Mouse (Mus musculus): Measurements from ENCODE around the gene Rmdn2.

Gene Rmdn2

GRCm38 (mm10) chr17:79611545-79611944, at the start of gene Rmdn2:
Gene Rmdn2 (plus strand): TSS chr17:79611863.
- no peak for DNase-seq (ENCODE audit: low read depth, low spot score)

DNA sequence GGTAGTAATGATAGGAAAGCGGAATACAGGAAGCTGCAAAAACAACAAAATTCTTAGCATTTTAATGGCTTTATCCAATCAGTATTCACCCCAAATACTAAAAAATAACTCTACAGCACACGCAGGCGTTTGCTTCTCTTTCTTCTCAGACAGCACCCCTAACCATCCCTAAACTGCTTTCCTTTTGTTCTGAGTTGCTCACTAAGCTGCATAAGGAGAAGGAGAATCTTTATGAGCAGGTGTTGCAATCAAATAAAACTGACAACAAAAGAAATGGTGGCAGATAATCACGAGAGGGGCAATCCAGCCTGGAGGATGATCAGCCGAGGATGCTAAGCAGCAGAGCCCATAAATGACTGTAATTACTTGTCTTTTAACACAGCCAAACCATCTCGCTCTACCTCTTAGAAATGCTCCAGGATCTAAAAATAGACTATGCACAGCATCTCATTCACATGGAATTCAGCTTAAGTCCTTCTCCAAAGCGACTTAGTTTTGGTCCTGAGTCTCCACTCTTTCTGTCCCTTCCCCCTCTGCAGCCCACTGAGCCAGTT, 48.5 kb upstream of the Rmdn2 start:
- DNase-seq (ENCODE audit: low read depth, low spot score) = no peak

DNA sequence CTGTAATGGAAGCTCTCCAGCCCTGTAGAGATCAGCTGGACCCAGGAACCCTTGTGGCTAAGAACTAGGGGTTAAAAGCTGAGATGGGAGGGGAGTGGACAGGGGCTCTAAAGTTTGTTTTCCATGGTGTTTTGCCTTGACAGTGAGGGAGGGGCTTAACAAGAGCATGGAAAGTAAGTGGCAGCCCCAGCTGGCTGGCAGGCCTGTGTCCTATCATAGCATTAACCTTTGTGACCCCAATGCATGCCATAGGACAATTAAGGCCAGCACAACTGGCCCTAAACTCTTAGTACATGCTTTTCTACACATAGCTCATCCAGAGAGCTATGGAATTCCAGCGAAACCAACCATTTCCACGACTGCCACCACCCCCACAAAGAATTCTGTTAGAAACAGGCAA, 47.9 kb upstream of the Rmdn2 start:
- no peak for DNase-seq (ENCODE audit: low read depth, low spot score)

- no peak for DNase-seq (ENCODE audit: low read depth, low spot score)
These were observed 46.3 kb upstream of the Rmdn2 start for GRCm38 (mm10) chr17:79565241-79565961.

DNA sequence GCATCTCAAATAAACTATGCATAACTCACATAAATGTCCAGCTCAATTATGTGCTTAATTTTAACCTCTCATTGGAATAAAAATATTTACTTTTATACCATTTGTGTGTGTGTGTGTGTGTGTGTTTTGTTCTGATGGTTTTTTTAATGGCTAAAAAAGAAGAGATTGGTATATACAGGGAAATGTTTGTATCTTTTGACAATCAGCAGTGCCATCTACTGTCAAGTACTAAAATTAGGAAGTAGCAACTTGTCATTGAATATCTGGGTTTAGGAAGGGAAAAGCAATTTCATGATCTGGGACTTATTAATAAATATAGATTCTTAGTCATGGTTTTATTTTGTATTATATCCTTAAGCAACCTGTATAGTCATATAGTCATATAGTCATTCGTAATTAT, 43.3 kb upstream of the Rmdn2 start:
- DNase-seq (ENCODE audit: low read depth, low spot score) = no peak

- DNase-seq (ENCODE audit: low read depth, low spot score) = no peak
These were observed 33.3 kb upstream of the Rmdn2 start for GRCm38 (mm10) chr17:79578328-79578727.

DNA sequence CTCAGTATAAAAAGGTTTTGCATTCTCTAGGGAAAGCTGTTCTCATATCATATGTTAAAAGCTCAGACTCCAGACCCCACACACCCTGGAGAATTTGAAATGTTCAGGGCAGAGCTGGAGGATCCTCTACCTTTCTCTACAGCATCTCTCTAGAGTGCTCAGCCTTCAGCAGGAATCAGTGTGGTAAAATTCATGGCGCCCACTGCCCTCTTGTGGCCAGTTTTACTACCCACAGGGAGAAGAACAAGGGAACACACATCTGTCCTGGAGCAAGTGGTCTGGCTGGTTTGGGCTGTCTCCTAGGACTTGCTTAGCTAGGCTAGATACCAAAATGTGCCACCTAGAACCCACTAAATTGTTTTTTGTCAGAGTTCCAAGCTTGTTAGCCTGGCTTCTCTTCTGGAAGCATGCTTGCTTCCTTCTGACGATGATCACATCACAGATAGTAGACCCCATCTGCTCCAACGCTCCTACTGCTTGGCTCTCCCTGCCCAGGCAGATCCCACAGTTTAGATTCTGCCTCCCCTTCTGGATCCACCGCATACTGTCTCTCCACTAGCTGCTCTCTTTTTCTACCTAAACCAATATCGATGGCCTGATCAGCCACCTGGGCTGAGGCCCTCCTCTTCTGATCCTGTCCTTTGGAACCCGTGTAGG, 31.3 kb upstream of the Rmdn2 start:
- DNase-seq (ENCODE audit: low read depth, low spot score) = peak; percentile 49

GRCm38 (mm10) chr17:79583466-79583865, 28.2 kb upstream of the Rmdn2 start:
- no peak for DNase-seq (ENCODE audit: low read depth, low spot score)

GRCm38 (mm10) chr17:79584246-79584800, 27.3 kb upstream of the Rmdn2 start:
- DNase-seq (ENCODE audit: low read depth, low spot score) = no peak

- no peak for DNase-seq (ENCODE audit: low read depth, low spot score)
These were observed 21.8 kb upstream of the Rmdn2 start for GRCm38 (mm10) chr17:79589913-79590312.

DNA sequence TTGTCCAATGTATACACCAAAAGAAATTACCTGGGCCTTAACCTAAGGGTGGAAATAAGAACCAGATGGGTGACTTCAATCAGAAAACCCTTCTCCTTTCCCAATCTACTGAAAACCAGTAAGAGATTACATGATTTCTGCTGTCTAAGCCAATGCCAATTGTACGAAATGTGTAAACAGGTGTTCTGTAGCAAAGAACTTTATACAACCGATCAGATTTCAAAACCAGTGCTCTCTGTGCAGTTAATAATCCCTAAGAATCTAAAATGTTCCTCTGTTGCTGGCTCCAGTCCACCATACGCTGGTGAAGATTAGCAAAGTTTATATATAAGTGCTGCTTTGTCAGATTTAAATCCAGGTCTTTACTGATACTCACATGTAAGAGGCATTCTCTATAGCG, 15.7 kb upstream of the Rmdn2 start:
- no peak for DNase-seq (ENCODE audit: low read depth, low spot score)

GRCm38 (mm10) chr17:79598151-79598550, 13.5 kb upstream of the Rmdn2 start:
- no peak for DNase-seq (ENCODE audit: low read depth, low spot score)

DNA sequence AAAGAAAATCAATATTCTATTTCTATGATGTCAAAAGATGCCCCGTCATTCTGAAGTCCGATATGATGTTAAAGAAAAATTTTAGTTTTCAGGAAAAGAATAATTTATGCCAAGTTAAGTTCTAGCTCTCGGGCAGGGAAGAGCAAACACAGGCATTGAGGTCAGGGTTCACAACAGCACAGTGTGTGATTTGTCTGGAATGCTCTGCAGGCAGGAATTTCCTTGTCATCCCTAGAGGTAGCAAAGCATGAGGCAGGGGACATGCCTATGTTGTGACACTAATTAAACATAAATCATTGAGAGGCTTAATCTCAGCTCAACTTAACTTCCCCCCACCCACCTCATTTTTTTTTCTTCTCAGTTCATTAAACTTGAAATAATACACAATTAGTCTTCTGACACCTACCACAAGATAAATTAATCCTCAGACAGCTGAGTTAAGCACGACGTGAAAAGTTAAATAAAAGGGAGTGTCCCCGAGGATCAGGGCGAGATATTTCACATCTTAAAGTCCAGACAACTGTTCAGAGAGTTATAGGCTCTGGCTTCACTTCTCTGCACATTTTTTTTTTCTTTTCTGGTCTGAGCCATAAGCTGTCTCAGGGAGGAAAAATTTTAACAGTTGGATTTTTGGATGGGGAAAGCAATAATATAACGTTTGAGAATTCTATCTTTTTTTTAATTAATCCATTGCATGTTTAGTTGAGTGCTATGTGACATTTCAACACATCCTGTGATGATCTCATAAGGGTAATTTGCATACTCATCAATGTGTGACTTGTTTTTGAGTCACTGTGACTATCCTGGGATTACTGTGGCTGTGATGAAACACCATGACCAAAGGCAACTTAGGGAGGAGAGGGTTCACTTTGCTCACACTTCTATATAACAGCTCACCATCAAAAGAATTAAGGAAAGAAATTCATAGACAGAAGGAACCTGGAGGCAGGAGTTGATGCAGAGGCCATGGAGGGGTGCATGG, 12.8 kb upstream of the Rmdn2 start:
- no peak for DNase-seq (ENCODE audit: low read depth, low spot score)

GRCm38 (mm10) chr17:79600108-79600507, 11.6 kb upstream of the Rmdn2 start:
- DNase-seq (ENCODE audit: low read depth, low spot score) = no peak

DNA sequence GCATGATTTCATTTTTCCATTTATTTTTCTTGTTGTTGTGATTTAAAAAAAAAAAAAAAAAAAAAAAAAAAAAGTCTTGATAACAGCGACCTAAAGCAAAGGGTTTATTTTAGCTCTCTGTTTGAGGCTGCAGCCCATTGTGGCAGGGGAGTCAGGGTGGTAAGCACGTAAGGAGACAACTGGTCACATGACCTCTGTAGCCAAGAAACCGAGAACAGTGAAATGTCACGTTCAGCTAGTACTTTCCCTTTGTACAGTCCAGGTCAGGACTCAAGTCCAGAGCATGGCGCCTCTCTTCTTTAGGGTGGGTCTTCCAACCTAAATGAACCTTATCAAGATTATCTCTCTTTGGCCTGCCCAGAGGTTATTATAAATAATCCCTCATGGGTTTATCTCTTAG, 9.3 kb upstream of the Rmdn2 start:
- DNase-seq (ENCODE audit: low read depth, low spot score) = no peak

- DNase-seq (ENCODE audit: low read depth, low spot score) = no peak
These were observed 8.2 kb upstream of the Rmdn2 start for GRCm38 (mm10) chr17:79603427-79603826.

- DNase-seq (ENCODE audit: low read depth, low spot score) = no peak
These were observed 5.9 kb upstream of the Rmdn2 start for GRCm38 (mm10) chr17:79605794-79606193.

DNA sequence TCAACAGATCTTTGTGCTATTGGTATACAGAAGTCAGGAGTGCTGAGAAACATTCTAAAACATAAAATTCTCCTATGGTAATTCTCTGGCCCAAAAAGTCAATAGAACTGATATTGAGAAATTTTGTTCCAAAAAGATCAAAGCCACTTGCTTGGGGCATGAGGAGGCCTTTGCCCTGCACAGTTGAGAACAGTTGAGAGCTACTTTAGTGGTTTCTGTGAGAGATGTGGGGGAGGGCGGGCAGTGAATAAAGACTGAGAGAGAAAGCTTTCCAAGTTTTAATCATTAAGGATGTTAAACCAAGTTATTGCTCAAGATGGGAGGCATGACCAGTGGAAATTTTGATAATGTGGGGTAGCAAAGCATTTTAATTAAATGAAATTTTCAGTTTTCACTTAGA, 2.0 kb upstream of the Rmdn2 start:
- no peak for DNase-seq (ENCODE audit: low read depth, low spot score)

DNA sequence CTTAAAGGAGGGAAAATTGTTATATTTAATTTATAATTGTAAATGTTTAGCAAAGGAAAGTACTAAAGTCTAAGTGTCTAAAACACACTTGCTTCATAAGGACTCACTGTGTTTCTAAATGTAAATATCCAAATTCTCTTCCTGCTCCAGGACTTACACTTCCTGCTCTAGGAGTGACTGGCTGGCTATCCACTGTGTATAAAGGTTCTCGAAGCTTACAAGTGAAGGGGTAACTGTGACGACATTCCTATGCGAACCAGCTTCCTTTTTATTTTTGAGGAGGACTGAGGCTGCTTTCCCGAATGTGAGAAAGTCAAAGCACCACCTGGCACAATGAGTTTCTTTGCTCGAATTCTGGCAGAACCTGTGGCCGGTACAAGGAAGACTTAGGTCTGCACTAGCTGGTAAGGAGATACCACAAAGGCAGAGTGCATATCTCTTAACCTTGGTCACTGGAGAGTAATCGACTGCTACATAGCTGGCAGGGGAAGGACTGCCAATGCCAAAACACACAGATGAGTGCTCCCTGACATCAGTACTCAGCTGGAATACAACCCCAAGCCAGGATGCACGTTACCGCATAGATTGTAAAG, 1.4 kb upstream of the Rmdn2 start:
- DNase-seq (ENCODE audit: low read depth, low spot score) = no peak

DNA sequence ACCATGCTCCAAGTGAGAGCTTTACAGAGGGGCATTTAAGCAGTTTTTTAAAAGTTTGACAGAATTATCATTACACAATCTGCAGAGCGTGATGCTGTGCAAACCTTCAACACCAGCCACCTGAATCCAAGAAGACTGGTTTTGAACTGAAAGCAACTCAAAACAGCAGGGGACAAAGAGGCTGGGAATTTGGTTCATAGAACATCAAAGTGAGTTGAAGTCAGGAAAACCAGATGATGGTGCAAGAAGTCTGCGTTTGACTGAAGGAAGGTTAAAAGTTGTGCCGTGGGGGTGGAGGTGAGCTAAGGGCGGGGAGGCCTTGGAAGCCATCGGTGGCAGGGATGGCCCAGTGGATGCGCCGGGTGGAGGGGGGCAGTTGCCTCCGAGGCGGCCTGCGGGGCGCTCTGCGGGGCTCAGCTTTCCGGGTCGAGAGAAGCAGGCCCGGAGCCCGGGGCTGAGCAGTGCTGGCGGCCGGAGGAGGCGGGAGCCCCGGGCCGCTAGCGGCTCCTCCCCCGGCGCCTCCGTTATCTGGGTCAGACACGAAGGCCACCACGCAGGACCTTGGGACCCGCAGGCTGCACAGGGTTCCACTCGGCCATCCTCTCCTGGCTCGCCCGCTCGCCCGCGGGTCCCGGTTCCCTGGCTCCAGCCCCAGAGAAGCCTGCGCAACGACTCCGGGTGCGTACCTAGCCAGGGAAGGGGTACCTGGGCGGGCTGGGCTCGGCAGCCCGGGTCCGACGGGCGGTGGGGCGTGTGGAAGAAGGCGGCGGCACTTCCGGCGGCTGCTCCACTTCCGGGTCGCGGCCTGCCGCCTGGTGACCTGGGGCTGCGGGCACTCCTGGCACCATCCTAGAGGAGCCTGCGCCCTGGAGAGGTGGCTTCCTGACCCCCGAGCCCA, 3.3 kb downstream of the Rmdn2 start:
- peak; percentile 56 for DNase-seq (ENCODE audit: low read depth, low spot score)
